In the genomic region with DNA sequence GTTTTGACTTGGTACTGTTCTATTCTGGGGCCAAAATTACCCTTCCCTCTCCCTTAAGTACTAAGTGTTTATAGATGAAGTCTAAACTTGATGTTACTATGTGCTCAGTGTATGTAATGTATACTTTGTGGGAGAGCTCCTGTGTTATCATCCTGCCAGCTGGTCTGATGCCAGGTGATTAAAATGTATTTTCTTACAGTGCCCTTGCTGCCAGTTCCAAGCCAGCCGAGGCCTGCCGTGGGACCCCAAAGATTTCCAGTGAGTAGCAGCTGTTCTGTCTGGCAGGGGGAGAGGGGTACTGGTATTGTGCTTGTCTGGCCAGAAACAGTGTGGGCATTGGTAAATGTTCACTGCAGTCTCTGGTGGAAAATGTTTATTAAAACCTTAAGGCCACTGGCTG, we compare ENCODE assay signal across 16 mouse cellular contexts. TPM values are rescaled to one million over a fixed set of nuclear protein-coding genes. Genes with fewer than 3 reads are reported as not detected.
DNase-seq lines count a peak whose midpoint lies in the region; ATAC-seq and TF ChIP-seq lines count a peak whose summit lies in the region.
"Had no signal": no experiment of that assay in that cellular context is flagged by ENCODE, and none has a peak within 500 bp of the region (broad histone marks: within the 10 kb centered on the region; RNA-seq: fewer than 3 reads in every experiment).

No protein-coding gene starts in this region.

- H3K4me3 ChIP-seq in lung, embryonic 16.5 days (ENCODE audit: low read length), result no peak overlapping the region
- H3K4me3 ChIP-seq in hindbrain, embryonic 14.5 days (replicated peaks; ENCODE audit: low read length), result no peak overlapping the region
- H3K4me3 ChIP-seq in neural tube, embryonic 14.5 days (ENCODE audit: low read depth, low read length), result no peak overlapping the region
- no peak overlapping the region for H3K4me3 ChIP-seq in intestine, postnatal 0 days (ENCODE audit: low read depth, low read length)
- H3K4me3 ChIP-seq: erythroblast, embryonic 14.5 days; gastrocnemius, adult 2 months; heart, adult 2 months had no signal

- WGBS in lung, embryonic 16.5 days, result 37% methylated on average over 2 of the region's 2 CpGs
- WGBS in hindbrain, embryonic 14.5 days, result 42% methylated on average over 2 of the region's 2 CpGs
- WGBS in neural tube, embryonic 14.5 days, result 35% methylated on average over 2 of the region's 2 CpGs
- 70% methylated on average over 2 of the region's 2 CpGs for WGBS in intestine, postnatal 0 days

- 0 out of 2 replicates have a peak overlapping the region, but pooled peaks have one; percentile 22 for H3K27ac ChIP-seq in lung, embryonic 16.5 days (ENCODE audit: low read length)
- peak overlapping the region; percentile 59; the same call in 1 of the 2 replicates for H3K27ac ChIP-seq in hindbrain, embryonic 14.5 days
- no peak overlapping the region for H3K27ac ChIP-seq in neural tube, embryonic 14.5 days (ENCODE audit: low read depth, low read length)
- H3K27ac ChIP-seq in intestine, postnatal 0 days (ENCODE audit: low read depth, low read length), result no peak overlapping the region
- H3K27ac ChIP-seq: gastrocnemius, adult 2 months; heart, adult 2 months had no signal

- peaks cover 5% of the 10 kb centered on the region; the same call in 1 of the 2 replicates for H3K4me1 ChIP-seq in lung, embryonic 16.5 days (replicated peaks; ENCODE audit: control insufficient read depth, insufficient read depth, low read length)
- no peaks in the 10 kb centered on the region for H3K4me1 ChIP-seq in hindbrain, embryonic 14.5 days (replicated peaks; ENCODE audit: control insufficient read depth, insufficient read depth, low read length)
- no peaks in the 10 kb centered on the region for H3K4me1 ChIP-seq in neural tube, embryonic 14.5 days (ENCODE audit: control insufficient read depth, insufficient read depth, low read length)
- H3K4me1 ChIP-seq in intestine, postnatal 0 days (replicated peaks; ENCODE audit: control insufficient read depth, insufficient read depth, low read length), result no peaks in the 10 kb centered on the region

- H3K27me3 ChIP-seq in lung, embryonic 16.5 days (ENCODE audit: control insufficient read depth, insufficient read depth, low read depth, low read length), result no peaks in the 10 kb centered on the region
- H3K27me3 ChIP-seq in hindbrain, embryonic 14.5 days (ENCODE audit: control insufficient read depth, insufficient read depth, low read length), result no peaks in the 10 kb centered on the region
- no peaks in the 10 kb centered on the region for H3K27me3 ChIP-seq in neural tube, embryonic 14.5 days (ENCODE audit: control insufficient read depth, insufficient read depth, low read length)
- no peaks in the 10 kb centered on the region for H3K27me3 ChIP-seq in intestine, postnatal 0 days (replicated peaks; ENCODE audit: control insufficient read depth, insufficient read depth, low read length)

- TF ChIP-seq CTCF in intestine, postnatal 0 days (IDR thresholded peaks at IDR 0.05; ENCODE audit: low read depth), result no peak

- peak; percentile 29 to 52 for DNase-seq in cerebellum, postnatal 14 days
- DNase-seq in cerebellum, adult 11 months, result no peak
- DNase-seq in lung, postnatal 4 days, result no peak
- peak; percentile 39 for DNase-seq in hindbrain, embryonic 14.5 days (ENCODE audit: low spot score)
- no peak for DNase-seq in ovary, postnatal 10 days (ENCODE audit: low spot score)
- DNase-seq: adrenal gland, adult 2 months; gastrocnemius, adult 2 months; heart, adult 2 months; kidney, adult 11 months; kidney, postnatal 36 days; liver, postnatal 0 days; right cerebral cortex, adult 18-20 months had no signal

- H3K9me3 ChIP-seq in lung, embryonic 16.5 days (ENCODE audit: control insufficient read depth, low read length), result no peaks in the 10 kb centered on the region
- H3K9me3 ChIP-seq in hindbrain, embryonic 14.5 days (ENCODE audit: control insufficient read depth, low read length), result no peaks in the 10 kb centered on the region
- no peaks in the 10 kb centered on the region for H3K9me3 ChIP-seq in neural tube, embryonic 14.5 days (ENCODE audit: control insufficient read depth, low read length)
- no peaks in the 10 kb centered on the region for H3K9me3 ChIP-seq in intestine, postnatal 0 days (ENCODE audit: control insufficient read depth)

- peaks cover 30% of the 10 kb centered on the region for H3K36me3 ChIP-seq in lung, embryonic 16.5 days (ENCODE audit: control insufficient read depth, insufficient read depth, low read length)
- peaks cover 68% of the 10 kb centered on the region for H3K36me3 ChIP-seq in hindbrain, embryonic 14.5 days (replicated peaks; ENCODE audit: control insufficient read depth, insufficient read depth)
- H3K36me3 ChIP-seq in neural tube, embryonic 14.5 days (ENCODE audit: control insufficient read depth, insufficient read depth, low read length), result peaks cover 26% of the 10 kb centered on the region
- H3K36me3 ChIP-seq in intestine, postnatal 0 days (ENCODE audit: control insufficient read depth, insufficient read depth), result peaks cover 50% of the 10 kb centered on the region

- ATAC-seq in lung, embryonic 16.5 days (ENCODE audit: low read depth), result no peak
- ATAC-seq in hindbrain, embryonic 14.5 days (ENCODE audit: low FRiP score), result peak; percentile 68; the same call in 1 of the 2 replicates
- peak; percentile 68; the same call in 1 of the 2 replicates for ATAC-seq in neural tube, embryonic 14.5 days (ENCODE audit: low read depth)
- no peak for ATAC-seq in intestine, postnatal 0 days
- ATAC-seq: liver, postnatal 0 days had no signal

- no peak overlapping the region for H3K4me2 ChIP-seq in lung, embryonic 16.5 days (ENCODE audit: low read depth, low read length)
- H3K4me2 ChIP-seq in hindbrain, embryonic 14.5 days (replicated peaks), result no peak overlapping the region
- H3K4me2 ChIP-seq in neural tube, embryonic 14.5 days (ENCODE audit: low read depth, low read length), result no peak overlapping the region
- H3K4me2 ChIP-seq in intestine, postnatal 0 days (replicated peaks; ENCODE audit: low read depth), result no peak overlapping the region

- no peak overlapping the region for H3K9ac ChIP-seq in lung, embryonic 16.5 days (ENCODE audit: low read length)
- H3K9ac ChIP-seq in hindbrain, embryonic 14.5 days, result no peak overlapping the region
- H3K9ac ChIP-seq in neural tube, embryonic 14.5 days (replicated peaks; ENCODE audit: low read depth, low read length), result no peak overlapping the region
- no peak overlapping the region for H3K9ac ChIP-seq in intestine, postnatal 0 days (ENCODE audit: low read depth, low read length)
- H3K9ac ChIP-seq: liver, postnatal 0 days had no signal

RNA-seq across cellular contexts. Expression of gene Rbm33, which starts 51.1 kb away (rescaled TPM):
- polyA plus RNA-seq in lung, embryonic 16.5 days (2015; fragmentation: Nextera tagmentation; extraction: Ambion mirVana), result 11.1 and 12.1 TPM in 2 replicates
- 20.2 and 22.5 TPM in 2 replicates for polyA plus RNA-seq in hindbrain, embryonic 14.5 days (2014; fragmentation: Nextera tagmentation; extraction: Ambion mirVana)
- polyA plus RNA-seq in neural tube, embryonic 14.5 days (2014; fragmentation: Nextera tagmentation; extraction: Ambion mirVana), result 22.1 and 26.6 TPM in 2 replicates
- 6.1 and 7.1 TPM in 2 replicates for polyA plus RNA-seq in intestine, postnatal 0 days (2015; fragmentation: Nextera tagmentation; extraction: Ambion mirVana)

Comparison
In these comparisons a context has a peak if more than half of its experiments do, and no peak if none do; other contexts are left out.
1. DNase-seq: peak in cerebellum, postnatal 14 days (2 of 2) and hindbrain, embryonic 14.5 days (single experiment); none in cerebellum, adult 11 months (single experiment), lung, postnatal 4 days (0 of 2) and ovary, postnatal 10 days (single experiment).
2. ATAC-seq: peak in hindbrain, embryonic 14.5 days (single experiment) and neural tube, embryonic 14.5 days (single experiment); none in lung, embryonic 16.5 days (single experiment) and intestine, postnatal 0 days (single experiment).
3. H3K27ac ChIP-seq: peak in lung, embryonic 16.5 days (single experiment) and hindbrain, embryonic 14.5 days (single experiment); none in neural tube, embryonic 14.5 days (single experiment) and intestine, postnatal 0 days (single experiment).